Mouse (Mus musculus) heart, embryonic 16.5 days (tissue): Measurements from ENCODE around the gene Mslnl. TPM values are rescaled to one million over a fixed set of nuclear protein-coding genes. Genes with fewer than 3 reads are reported as not detected.

Experiments
- ATAC-seq: fragments of 200-750 bp; cut with Nextera tagmentation; replicated peaks from 2 replicates; pipeline ENCODE4 v1.8.0; 2017; ENCODE audit warnings: moderate number of reproducible peaks; ENCODE audit not compliant: insufficient read depth, low FRiP score; ENCODE audit errors: extremely low read depth
- H3K27ac ChIP-seq: fragments of 300-500 bp; sonication (generic); 2 replicates; pipeline ENCODE4 v1.5.1; 2014; ENCODE audit warnings: mild to moderate bottlenecking, low read length, control low read depth, moderate library complexity
- H3K27me3 ChIP-seq: fragments of 300-500 bp; sonication (generic); 2 replicates; pipeline ENCODE4 v1.6.1; 2014; ENCODE audit warnings: low read length, mixed read lengths; ENCODE audit not compliant: control insufficient read depth, insufficient read depth
- H3K36me3 ChIP-seq: fragments of 300-500 bp; sonication (generic); 2 replicates; pipeline ENCODE4 v1.6.1; 2014; ENCODE audit not compliant: control insufficient read depth, insufficient read depth
- H3K4me1 ChIP-seq: fragments of 300-500 bp; sonication (generic); 2 replicates; pipeline ENCODE4 v1.6.1; 2014; ENCODE audit warnings: low read length, mixed read lengths; ENCODE audit not compliant: control insufficient read depth, insufficient read depth
- H3K4me2 ChIP-seq: fragments of 300-500 bp; sonication (generic); 2 replicates; pipeline ENCODE4 v1.6.1; 2014; ENCODE audit warnings: low read depth, mild to moderate bottlenecking, control low read depth, low read length
- H3K4me3 ChIP-seq: fragments of 300-500 bp; sonication (generic); 2 replicates; pipeline ENCODE4 v1.5.1; 2014; ENCODE audit warnings: mild to moderate bottlenecking, control low read depth, low read length
- H3K9ac ChIP-seq: fragments of 300-500 bp; sonication (generic); 2 replicates; pipeline ENCODE4 v1.6.1; 2014; ENCODE audit warnings: low read length, control low read depth
- H3K9me3 ChIP-seq: fragments of 300-500 bp; sonication (generic); replicated peaks from 2 replicates; pipeline ENCODE4 v1.6.1; 2016; ENCODE audit warnings: low read length; ENCODE audit not compliant: control insufficient read depth
- WGBS: fragments of 180-500 bp; shearing (Covaris S2); extraction: QIAGEN DNeasy Blood & Tissue Kit; methylation state at CpG from one replicate; pipeline ENCODE4 v1.1.7; 2014; 5-methylcytosine and 5-hydroxymethylcytosine counted together
- microRNA-seq: library from miRNA; unstranded; fragments of <30 nt; microRNA quantifications from one replicate; pipeline ENCODE4, GENCODE M21; 2017
- polyA plus RNA-seq: library from polyadenylated mRNA; unstranded; fragments of >200 nt; fragmentation: Nextera tagmentation; extraction: Ambion mirVana; gene quantifications from 2 replicates; pipeline ENCODE4 v1.2.1, GENCODE M21; 2015

Mslnl gene
- polyA plus RNA-seq, 1 experiment from 2014 or later = 0.16 TPM

DNA sequence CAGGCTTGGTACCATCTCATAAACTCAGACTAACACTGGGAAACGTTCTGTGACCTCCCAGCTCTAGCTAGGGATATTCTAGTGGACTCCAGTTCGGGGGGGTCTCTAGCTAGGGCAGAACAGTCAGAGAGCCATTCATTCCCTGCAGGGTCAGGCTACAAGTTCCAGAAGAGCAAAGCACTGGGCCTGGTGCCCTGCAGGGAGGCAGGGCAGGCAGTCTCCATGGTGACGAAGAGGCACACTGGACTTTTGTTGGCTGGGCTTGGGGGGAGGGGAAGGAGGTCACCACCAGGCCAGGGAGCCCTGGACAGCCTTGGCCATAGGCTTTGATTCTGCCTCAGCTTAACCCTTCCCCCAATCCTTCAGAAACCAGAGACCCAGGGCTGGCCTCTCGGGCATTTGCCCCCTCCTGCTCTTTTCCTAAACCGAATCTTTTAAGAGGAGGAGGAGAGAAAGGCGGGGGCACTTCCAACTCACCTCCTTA lies 59.8 kb downstream of the Mslnl start, which contains the start of gene AC134908.4:
TSS of gene AC134908.4 (minus strand) at position 51 of the 484 bp plus-strand sequence.
- peak within 1 kb of the TSS; percentile 93 for H3K4me2 ChIP-seq
- no peak within 1 kb of the TSS; the same call in 1 of the 2 replicates for H3K27ac ChIP-seq
- ATAC-seq = no peak
- no peaks in the 10 kb centered on the region for H3K27me3 ChIP-seq
- H3K4me3 ChIP-seq = peak within 1 kb of the TSS; percentile 92
- peaks cover 31% of the 10 kb centered on the region for H3K4me1 ChIP-seq
- H3K9ac ChIP-seq = peak within 1 kb of the TSS; percentile 84
- WGBS = 32% methylated on average over 6 of the region's 6 CpGs
- no peaks in the 10 kb centered on the region for H3K36me3 ChIP-seq
- H3K9me3 ChIP-seq = no peaks in the 10 kb centered on the region

DNA sequence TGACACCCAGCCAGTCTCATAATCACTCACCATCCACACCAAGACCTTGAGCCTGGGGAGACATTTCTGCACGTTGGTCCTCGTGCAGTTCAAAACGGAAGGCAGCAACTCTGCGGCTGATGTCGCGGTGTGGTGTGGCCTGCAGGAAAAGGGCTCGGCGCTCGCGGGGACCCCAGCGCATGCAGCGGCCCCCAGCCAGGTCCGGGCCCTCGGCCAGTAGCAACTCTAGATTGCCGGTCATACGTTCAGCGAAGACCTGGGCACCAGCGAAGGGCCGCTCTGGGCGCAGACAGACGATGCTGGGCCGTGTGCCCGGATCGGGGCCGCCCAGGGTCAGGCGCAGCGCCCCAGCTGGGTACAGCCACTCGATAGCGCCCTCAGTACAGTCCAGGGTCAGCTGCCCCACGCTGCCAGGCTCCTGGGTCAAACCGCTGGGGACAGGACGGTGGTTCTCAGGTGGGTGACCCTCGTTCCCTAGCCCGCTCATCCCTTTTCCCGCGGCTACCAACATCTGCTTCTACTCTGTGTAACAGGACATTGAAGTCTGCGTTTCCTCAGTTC lies 60.4 kb downstream of the Mslnl start:
- no peak for ATAC-seq
- Histone ChIP-seq H3K9ac (peak overlapping the region; percentile 84), H3K9me3 (no peaks in the 10 kb centered on the region), H3K4me1 (peaks cover 25% of the 10 kb centered on the region), H3K4me3 (peak overlapping the region; percentile 92), H3K27ac (no peak overlapping the region; the same call in 1 of the 2 replicates), H3K36me3 (no peaks in the 10 kb centered on the region), H3K27me3 (no peaks in the 10 kb centered on the region), H3K4me2 (peak overlapping the region; percentile 93)
- WGBS = 3% methylated on average over 37 of the region's 37 CpGs

DNA sequence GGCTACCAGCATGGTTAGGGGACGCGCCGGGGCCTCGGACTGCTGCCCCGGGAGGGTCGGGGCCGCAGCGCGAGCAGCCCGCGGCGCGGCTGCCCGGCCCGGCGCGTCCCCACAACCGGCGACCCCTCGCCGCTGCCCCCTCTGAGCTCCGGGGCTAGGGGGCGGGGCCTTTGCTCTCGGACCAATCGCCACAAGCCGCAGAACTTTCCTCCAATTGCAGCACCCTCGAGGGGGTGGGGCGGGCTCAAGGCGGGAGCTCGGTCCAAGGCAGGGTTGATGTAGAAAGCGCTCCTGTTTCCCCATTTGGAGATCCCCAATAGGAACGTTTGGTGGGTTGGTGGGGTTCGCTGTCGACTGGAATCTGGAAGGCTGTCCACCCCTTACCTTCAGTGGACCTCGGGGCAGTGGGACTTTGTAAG lies 61.1 kb downstream of the Mslnl start, which contains the start of gene Metrn:
TSS of gene Metrn (minus strand) at position 186 of the 419 bp plus-strand sequence.
- H3K36me3 ChIP-seq = no peaks in the 10 kb centered on the region
- H3K4me2 ChIP-seq = peak within 1 kb of the TSS; percentile 93
- H3K4me3 ChIP-seq = peak within 1 kb of the TSS; percentile 92
- no peak within 1 kb of the TSS; the same call in 1 of the 2 replicates for H3K27ac ChIP-seq
- H3K4me1 ChIP-seq = peaks cover 21% of the 10 kb centered on the region
- no peaks in the 10 kb centered on the region for H3K27me3 ChIP-seq
- no peaks in the 10 kb centered on the region for H3K9me3 ChIP-seq
- peak within 1 kb of the TSS; percentile 84 for H3K9ac ChIP-seq
- peak; percentile 85 for ATAC-seq
- 0% methylated on average over 35 of the region's 35 CpGs for WGBS

Small RNAs within 50 kb of the gene (microRNA-seq; reads per million reads assigned to microRNA genes)
- gene Gm25083 (not detected), gene Mir6966 (0.79 reads per million)

Other genes starting within 250 kb of the Mslnl start
- gene Sstr5, start 238.8 kb upstream of the Mslnl start, polyA plus RNA-seq = 0.07 and 0.12 TPM in 2 replicates
- 0.54 and 0.82 TPM in 2 replicates for gene Sox8, start 165.4 kb upstream of the Mslnl start, polyA plus RNA-seq
- 36.9 and 39.8 TPM in 2 replicates for gene Lmf1, start 157.0 kb upstream of the Mslnl start, polyA plus RNA-seq
- gene Gng13, start 18.9 kb upstream of the Mslnl start, polyA plus RNA-seq = 0.60 and 2.2 TPM in 2 replicates
- gene Chtf18, start 8.6 kb upstream of the Mslnl start, polyA plus RNA-seq = 16.7 and 17.2 TPM in 2 replicates
- gene Rpusd1, start 8.4 kb upstream of the Mslnl start, polyA plus RNA-seq = 12.7 and 13.7 TPM in 2 replicates
- gene Msln, start 18.3 kb downstream of the Mslnl start, polyA plus RNA-seq = 50.0 and 51.1 TPM in 2 replicates
- 38.3 and 39.7 TPM in 2 replicates for gene Narfl, start 37.7 kb downstream of the Mslnl start, polyA plus RNA-seq
- 51.4 and 55.2 TPM in 2 replicates for gene Haghl, start 49.6 kb downstream of the Mslnl start, polyA plus RNA-seq
- gene Ccdc78, start 50.5 kb downstream of the Mslnl start, polyA plus RNA-seq = 0.53 and 0.80 TPM in 2 replicates
- 65.1 and 68.9 TPM in 2 replicates for gene Fam173a, start 56.9 kb downstream of the Mslnl start, polyA plus RNA-seq
- 0.26 and 0.54 TPM in 2 replicates for gene AC134908.4, start 59.6 kb downstream of the Mslnl start, polyA plus RNA-seq
- 25.6 and 26.9 TPM in 2 replicates for gene Metrn, start 61.1 kb downstream of the Mslnl start, polyA plus RNA-seq
- 0.75 and 0.81 TPM in 2 replicates for gene Fbxl16, start 73.0 kb downstream of the Mslnl start, polyA plus RNA-seq
- gene Wdr24, start 87.6 kb downstream of the Mslnl start, polyA plus RNA-seq = 18.7 and 19.8 TPM in 2 replicates
- 35.0 and 36.6 TPM in 2 replicates for gene Jmjd8, start 92.8 kb downstream of the Mslnl start, polyA plus RNA-seq
- gene Stub1, start 97.4 kb downstream of the Mslnl start, polyA plus RNA-seq = 292 and 304 TPM in 2 replicates
- 1.6 and 1.7 TPM in 2 replicates for gene Rhbdl1, start 101.3 kb downstream of the Mslnl start, polyA plus RNA-seq
- 2.0 and 2.5 TPM in 2 replicates for gene Gm20683, start 105.7 kb downstream of the Mslnl start, polyA plus RNA-seq
- gene Rhot2, start 108.8 kb downstream of the Mslnl start, polyA plus RNA-seq = 31.6 and 32.7 TPM in 2 replicates
- 13.1 and 15.0 TPM in 2 replicates for gene Wdr90, start 125.5 kb downstream of the Mslnl start, polyA plus RNA-seq
- 225 and 234 TPM in 2 replicates for gene Mcrip2, start 132.7 kb downstream of the Mslnl start, polyA plus RNA-seq
- 35.1 and 37.1 TPM in 2 replicates for gene Mettl26, start 139.0 kb downstream of the Mslnl start, polyA plus RNA-seq
- 0.30 and 0.41 TPM in 2 replicates for gene Wfikkn1, start 144.8 kb downstream of the Mslnl start, polyA plus RNA-seq
- gene Rab40c, start 183.7 kb downstream of the Mslnl start, polyA plus RNA-seq = 14.5 and 18.7 TPM in 2 replicates
- 59.3 and 66.0 TPM in 2 replicates for gene Pigq, start 208.9 kb downstream of the Mslnl start, polyA plus RNA-seq
- 0.06 and 0.11 TPM in 2 replicates for gene Nhlrc4, start 208.9 kb downstream of the Mslnl start, polyA plus RNA-seq
- 0.11 TPM in 1 of 2 replicates, not detected in the other for gene A930017K11Rik, start 216.5 kb downstream of the Mslnl start, polyA plus RNA-seq
- 12.0 and 14.5 TPM in 2 replicates for gene Capn15, start 249.8 kb downstream of the Mslnl start, polyA plus RNA-seq